Mouse (Mus musculus): ENCODE measurements around the gene Snx22.

- no peak for TF ChIP-seq SMC3 (IDR thresholded peaks at IDR 0.05; ENCODE audit: low read depth, low read length)
- no peak for TF ChIP-seq POLR2A (IDR thresholded peaks at IDR 0.05; ENCODE audit: low read depth, low read length)
- no peak for TF ChIP-seq CTCF (conservative IDR thresholded peaks at IDR 0.05 in 1 of 2, IDR thresholded peaks at IDR 0.05 in 1 of 2; ENCODE audit: low read depth in 2 of 2, low read length in 2 of 2)
- no peak for TF ChIP-seq E2F4 (IDR thresholded peaks at IDR 0.05; ENCODE audit: insufficient replicate concordance, low read depth, low read length)
- no peak for TF ChIP-seq ZKSCAN1 (IDR thresholded peaks at IDR 0.05; ENCODE audit: borderline replicate concordance, low read depth, low read length)
- no peak for TF ChIP-seq NRF1 (IDR thresholded peaks at IDR 0.05; ENCODE audit: low read depth, low read length)
- no peak for TF ChIP-seq MAZ (IDR thresholded peaks at IDR 0.05; ENCODE audit: low read depth, low read length)
- TF ChIP-seq RAD21 (IDR thresholded peaks at IDR 0.05; ENCODE audit: low read depth, low read length) = no peak
These were observed 22.1 kb upstream of the Snx22 start for GRCm38 (mm10) chr9:66091327-66092231.
